Mouse (Mus musculus) forebrain, embryonic 11.5 days (tissue): ENCODE results near the gene Vipr1. TPM values are rescaled to one million over a fixed set of nuclear protein-coding genes. Genes with fewer than 3 reads are reported as not detected.

Source experiments
- ATAC-seq: fragments of 200-750 bp; cut with Nextera tagmentation; replicated peaks from 2 replicates; pipeline ENCODE4 v1.8.0; 2017; ENCODE audit warnings: moderate TSS enrichment; ENCODE audit not compliant: low FRiP score
- DNase-seq: peaks from one replicate; pipeline ENCODE4 v3.0.0-alpha.2; 2017; ENCODE audit warnings: low spot score
- H3K27ac ChIP-seq: fragments of 300-500 bp; sonication (generic); 2 replicates; pipeline ENCODE4 v1.5.1; 2014; ENCODE audit warnings: low read depth, low read length
- H3K27me3 ChIP-seq: fragments of 300-500 bp; sonication (generic); 2 replicates; pipeline ENCODE4 v1.6.1; 2014; ENCODE audit warnings: mild to moderate bottlenecking, low read length, mixed read lengths; ENCODE audit not compliant: control insufficient read depth, insufficient read depth
- H3K36me3 ChIP-seq: fragments of 300-500 bp; sonication (generic); 2 replicates; pipeline ENCODE4 v1.6.1; 2014; ENCODE audit warnings: mild to moderate bottlenecking, low read length, moderate library complexity, mixed read lengths; ENCODE audit not compliant: control insufficient read depth, insufficient read depth
- H3K4me1 ChIP-seq: fragments of 300-500 bp; sonication (generic); replicated peaks from 2 replicates; pipeline ENCODE4 v1.6.1; 2014; ENCODE audit warnings: low read length, mixed read lengths; ENCODE audit not compliant: control insufficient read depth, insufficient read depth
- H3K4me2 ChIP-seq: fragments of 300-500 bp; sonication (generic); 2 replicates; pipeline ENCODE4 v1.6.1; 2014; ENCODE audit warnings: low read depth, mild to moderate bottlenecking, low read length, moderate library complexity, mixed read lengths; ENCODE audit not compliant: severe bottlenecking
- H3K4me3 ChIP-seq: fragments of 300-500 bp; sonication (generic); 2 replicates; pipeline ENCODE4 v1.5.1; 2014; ENCODE audit warnings: low read depth, low read length
- H3K9ac ChIP-seq: fragments of 300-500 bp; sonication (generic); 2 replicates; pipeline ENCODE4 v1.6.1; 2014; ENCODE audit warnings: low read length
- H3K9me3 ChIP-seq: fragments of 300-500 bp; sonication (generic); 2 replicates; pipeline ENCODE4 v1.6.1; 2016; ENCODE audit warnings: low read length, mixed read lengths; ENCODE audit not compliant: control insufficient read depth
- WGBS: fragments of 180-500 bp; shearing (Covaris S2); extraction: QIAGEN DNeasy Blood & Tissue Kit; methylation state at CpG from one replicate; pipeline ENCODE4 v1.1.7; 2014; 5-methylcytosine and 5-hydroxymethylcytosine counted together
- polyA plus RNA-seq: library from polyadenylated mRNA; unstranded; fragments of >200 nt; fragmentation: Nextera tagmentation; extraction: Ambion mirVana; gene quantifications from 2 replicates; pipeline ENCODE4 v1.2.1, GENCODE M21; 2014

Vipr1 gene
- polyA plus RNA-seq, 1 experiment from 2014 or later: 0.59 TPM

DNA sequence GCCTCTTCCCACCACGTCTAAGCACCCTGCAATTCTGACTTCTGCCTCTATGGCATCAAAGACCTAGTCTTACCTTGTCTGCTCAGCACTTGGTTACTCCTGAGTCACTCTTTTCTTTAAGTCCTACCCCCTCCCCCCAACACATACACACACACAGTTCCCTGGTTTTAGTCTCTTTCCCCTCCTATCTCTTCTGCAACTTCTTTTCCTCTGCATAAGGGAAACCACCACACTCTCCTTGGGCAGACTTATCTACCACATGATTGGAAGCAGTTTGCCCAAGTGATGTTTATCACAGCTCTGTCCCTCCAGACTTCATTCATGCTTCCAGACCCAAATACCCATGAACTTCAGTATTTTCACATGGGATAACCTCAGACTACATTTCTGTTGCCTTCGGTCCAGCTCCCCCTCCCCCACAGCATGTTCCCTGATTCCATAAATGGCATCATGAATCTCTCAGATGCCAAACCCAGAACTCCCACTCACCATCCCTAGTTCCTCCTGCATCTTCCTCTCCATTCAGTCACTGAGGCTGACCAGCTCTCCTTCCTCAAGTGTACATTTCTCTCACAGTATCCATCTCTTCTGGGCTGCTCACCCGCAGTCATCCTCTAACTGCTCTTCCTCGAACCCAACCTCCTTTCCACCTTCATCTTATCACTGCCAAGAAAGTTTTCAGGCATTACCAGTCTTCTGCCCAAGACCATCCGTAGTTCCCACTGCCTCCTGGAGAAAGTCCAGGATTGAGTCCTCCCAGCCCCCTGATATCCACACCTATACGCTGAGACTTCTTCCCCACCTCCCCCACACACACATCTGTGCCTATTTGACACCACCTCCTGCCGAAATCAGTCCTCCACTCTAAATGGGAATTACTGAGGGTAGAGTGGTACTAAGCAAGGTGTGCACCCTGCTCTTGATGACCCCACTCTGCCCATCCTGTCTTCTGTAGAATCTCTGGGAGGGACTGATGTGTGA lies 66.3 kb downstream of the Vipr1 start:
- Histone ChIP-seq H3K4me1 (peaks cover 14% of the 10 kb centered on the region; the same call in 1 of the 2 replicates), H3K27ac (no peak overlapping the region), H3K36me3 (no peaks in the 10 kb centered on the region), H3K9me3 (no peaks in the 10 kb centered on the region), H3K4me3 (no peak overlapping the region), H3K9ac (no peak overlapping the region), H3K27me3 (no peaks in the 10 kb centered on the region), H3K4me2 (no peak overlapping the region)
- DNase-seq: no peak
- ATAC-seq: no peak
- WGBS: 66% methylated on average over 7 of the region's 7 CpGs

- DNase-seq (peak; percentile 99), ATAC-seq (peak; percentile 99)
- Histone ChIP-seq H3K4me3 (peak within 1 kb of the TSS; percentile 89), H3K9ac (peak within 1 kb of the TSS; percentile 87), H3K4me2 (peak within 1 kb of the TSS; percentile 76), H3K27me3 (no peaks in the 10 kb centered on the region), H3K27ac (peak within 1 kb of the TSS; percentile 19; the same call in 1 of the 2 replicates), H3K9me3 (no peaks in the 10 kb centered on the region), H3K36me3 (no peaks in the 10 kb centered on the region), H3K4me1 (peaks cover 9% of the 10 kb centered on the region; the same call in 1 of the 2 replicates)
- 5% methylated on average over 37 of the region's 37 CpGs for WGBS
These were observed 67.5 kb downstream of the Vipr1 start, which contains the start of gene Ss18l2 for GRCm38 (mm10) chr9:121709898-121710583. Gene Ss18l2 (plus strand): TSS chr9:121710329.

GRCm38 (mm10) chr9:121710584-121710975 lies 68.1 kb downstream of the Vipr1 start:
- peak overlapping the region; percentile 76 for H3K4me2 ChIP-seq

DNA sequence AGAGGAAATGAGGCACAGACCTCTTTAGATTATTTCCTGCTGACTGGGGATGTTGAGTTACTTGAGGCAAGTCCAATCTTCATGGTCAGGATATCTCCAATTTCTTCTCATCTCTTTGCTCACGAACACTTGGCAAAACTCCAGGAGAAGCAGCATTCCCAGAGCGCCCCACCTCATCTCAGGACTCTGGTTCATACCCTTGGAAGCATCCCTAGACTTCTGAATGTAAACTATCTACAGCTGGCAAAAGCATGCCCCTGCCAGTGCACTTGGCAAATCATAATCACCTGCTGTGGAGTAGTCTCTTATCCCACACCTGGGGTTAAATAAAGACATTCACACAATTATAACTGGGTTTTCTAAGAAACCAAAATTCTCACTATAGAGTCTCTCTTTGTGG lies 74.5 kb downstream of the Vipr1 start:
- no peaks in the 10 kb centered on the region for H3K9me3 ChIP-seq
- DNase-seq: no peak
- no peaks in the 10 kb centered on the region for H3K36me3 ChIP-seq
- H3K9ac ChIP-seq: no peak overlapping the region
- H3K27me3 ChIP-seq: no peaks in the 10 kb centered on the region
- no peak overlapping the region for H3K4me2 ChIP-seq
- ATAC-seq: no peak
- H3K4me3 ChIP-seq: no peak overlapping the region
- 0 out of 2 replicates have a peak, but pooled peaks cover 2% of the 10 kb centered on the region for H3K4me1 ChIP-seq
- H3K27ac ChIP-seq: no peak overlapping the region
- 95% methylated on average over 2 of the region's 2 CpGs for WGBS

More at GRCm38 (mm10) chr9:121710584-121710975, 68.1 kb downstream of the Vipr1 start:
- peak overlapping the region; percentile 19; the same call in 1 of the 2 replicates for H3K27ac ChIP-seq
- ATAC-seq (no peak; the same call in 1 of the 2 replicates), DNase-seq (no peak)
- H3K4me3 ChIP-seq: peak overlapping the region; percentile 89
- peaks cover 5% of the 10 kb centered on the region; the same call in 1 of the 2 replicates for H3K4me1 ChIP-seq
- H3K36me3 ChIP-seq: no peaks in the 10 kb centered on the region
- no peaks in the 10 kb centered on the region for H3K27me3 ChIP-seq
- H3K9ac ChIP-seq: peak overlapping the region; percentile 87
- no peaks in the 10 kb centered on the region for H3K9me3 ChIP-seq
- WGBS: 0% methylated on average over 18 of the region's 18 CpGs

DNA sequence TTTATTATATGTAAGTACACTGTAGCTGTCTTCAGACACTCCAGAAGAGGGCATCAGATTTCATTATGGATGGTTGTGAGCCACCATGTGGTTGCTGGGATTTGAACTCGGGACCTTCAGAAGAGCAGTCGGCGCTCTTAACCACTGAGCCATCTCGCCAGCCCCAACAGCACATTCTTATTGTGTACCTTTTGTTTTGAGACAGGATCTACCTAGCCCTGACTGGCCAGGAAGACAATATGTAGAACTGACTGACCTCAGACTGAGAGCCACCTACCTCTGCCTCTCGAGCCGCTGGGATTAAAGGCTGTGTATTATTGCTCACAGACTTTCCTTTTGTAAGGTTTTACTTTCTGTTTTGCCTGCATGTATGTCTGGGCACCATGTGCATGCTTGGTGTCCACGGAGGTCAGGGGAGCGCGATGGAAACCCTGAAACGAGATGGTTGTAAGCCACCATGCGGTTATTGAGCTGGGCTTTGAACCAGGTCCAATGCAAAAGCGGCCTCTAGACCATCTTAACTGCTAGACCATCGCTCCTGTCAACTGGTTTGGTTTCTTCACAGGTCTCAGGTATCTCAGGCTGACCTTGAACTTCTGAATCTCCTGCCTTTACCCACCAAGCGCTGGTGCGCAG lies 75.7 kb downstream of the Vipr1 start:
- Histone ChIP-seq H3K27me3 (no peaks in the 10 kb centered on the region), H3K4me3 (peak overlapping the region; percentile 97), H3K27ac (peak overlapping the region; percentile 78; the same call in 1 of the 2 replicates), H3K4me2 (peak overlapping the region; percentile 66), H3K36me3 (no peaks in the 10 kb centered on the region), H3K9ac (peak overlapping the region; percentile 70), H3K4me1 (0 out of 2 replicates have a peak, but pooled peaks cover 2% of the 10 kb centered on the region), H3K9me3 (no peaks in the 10 kb centered on the region)
- 65% methylated on average over 15 of the region's 15 CpGs for WGBS
- ATAC-seq: peak; percentile 11
- no peak for DNase-seq

DNA sequence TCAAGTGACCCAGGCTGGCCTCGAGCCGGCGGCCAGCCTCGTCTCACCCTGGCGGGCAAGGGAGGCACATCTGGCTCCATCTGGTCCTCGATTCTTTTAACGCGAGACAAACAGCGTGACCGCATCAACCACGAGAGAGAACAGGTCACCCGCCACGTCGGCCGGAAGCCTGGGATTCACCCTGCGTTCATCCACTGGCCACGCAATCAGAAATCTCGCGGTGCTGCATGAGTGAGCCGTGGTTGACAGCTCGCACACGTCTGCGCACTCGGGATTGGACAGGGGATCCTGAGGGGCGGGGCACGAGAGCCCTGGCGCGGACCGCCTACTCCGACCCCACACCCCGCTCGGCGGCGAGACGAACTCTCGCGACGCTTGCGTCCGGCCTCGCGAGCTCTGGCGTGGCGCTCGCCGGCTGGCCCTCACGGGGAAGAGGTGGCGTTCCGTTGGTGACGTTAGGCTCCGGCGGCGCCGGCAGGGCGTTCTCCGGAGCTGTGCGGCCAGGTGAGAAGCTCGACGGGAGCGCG lies 76.3 kb downstream of the Vipr1 start, which contains the start of gene Nktr:
Gene Nktr (plus strand): TSS at position 378 of the 527 bp plus-strand sequence.
- DNase-seq: peak; percentile 99
- WGBS: under 1% methylated on average over 51 of the region's 61 CpGs
- Histone ChIP-seq H3K27ac (peak within 1 kb of the TSS; percentile 88), H3K27me3 (no peaks in the 10 kb centered on the region), H3K9ac (peak within 1 kb of the TSS; percentile 94), H3K4me1 (0 out of 2 replicates have a peak, but pooled peaks cover 2% of the 10 kb centered on the region), H3K4me3 (peak within 1 kb of the TSS; percentile 97), H3K9me3 (no peaks in the 10 kb centered on the region), H3K36me3 (no peaks in the 10 kb centered on the region), H3K4me2 (peak within 1 kb of the TSS; percentile 66)
- ATAC-seq: peak; percentile 99

GRCm38 (mm10) chr9:121719347-121720331 lies 77.1 kb downstream of the Vipr1 start:
- peak overlapping the region; percentile 88 for H3K27ac ChIP-seq
- ATAC-seq: peak; percentile 77
- H3K4me2 ChIP-seq: peak overlapping the region; percentile 66
- peak; percentile 62 for DNase-seq
- no peaks in the 10 kb centered on the region for H3K36me3 ChIP-seq
- H3K4me1 ChIP-seq: 0 out of 2 replicates have a peak, but pooled peaks cover 2% of the 10 kb centered on the region
- WGBS: under 1% methylated on average over 59 of the region's 87 CpGs
- H3K27me3 ChIP-seq: no peaks in the 10 kb centered on the region
- H3K9ac ChIP-seq: peak overlapping the region; percentile 94
- H3K9me3 ChIP-seq: no peaks in the 10 kb centered on the region
- peak overlapping the region; percentile 97 for H3K4me3 ChIP-seq
